ENCODE assay signal across 17 mouse cellular contexts in the genomic region with DNA sequence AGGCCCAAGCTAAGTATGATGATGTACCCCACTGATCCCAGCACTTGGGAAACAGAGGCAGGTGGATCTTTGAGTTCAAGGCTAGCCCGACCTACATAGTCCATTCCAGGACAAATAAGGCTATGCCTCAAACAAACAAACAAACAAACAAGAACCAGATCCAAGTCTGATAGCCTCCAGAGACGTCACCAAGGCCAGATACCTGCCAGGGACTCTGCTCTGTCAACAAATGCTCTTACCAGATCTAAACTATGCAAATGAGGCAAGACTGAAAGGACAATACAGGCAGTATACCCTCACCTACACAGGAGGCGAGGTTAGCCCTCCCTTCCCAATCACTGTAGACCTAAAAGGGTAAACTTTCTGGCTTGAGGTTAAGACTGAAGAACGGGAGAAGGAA.
"Had no signal": no experiment of that assay in that cellular context is flagged by ENCODE, and none has a peak within 500 bp of the region (broad histone marks: within the 10 kb centered on the region; RNA-seq: fewer than 3 reads in every experiment).

No protein-coding gene starts in this region.

- H3K9ac ChIP-seq: neural tube, embryonic 12.5 days; neural tube, embryonic 13.5 days; neural tube, embryonic 15.5 days; stomach, embryonic 15.5 days had no signal

- H3K4me3 ChIP-seq: neural tube, embryonic 12.5 days; neural tube, embryonic 13.5 days; neural tube, embryonic 15.5 days; stomach, embryonic 15.5 days had no signal

- DNase-seq: retina, postnatal 1 day; right cerebral cortex, adult 18-20 months; right cerebral cortex, postnatal 14 days; right cerebral cortex, postnatal 25 days; right cerebral cortex, postnatal 4 days; spleen, adult 18-20 months; thymus, adult 18-20 months; thymus, adult 2 months; thymus, postnatal 14 days; thymus, postnatal 25 days; thymus, postnatal 36 days; thymus, postnatal 4 days had no signal

- H3K9me3 ChIP-seq: neural tube, embryonic 12.5 days; neural tube, embryonic 13.5 days; neural tube, embryonic 15.5 days; stomach, embryonic 15.5 days had no signal

- H3K27ac ChIP-seq: neural tube, embryonic 12.5 days; neural tube, embryonic 13.5 days; neural tube, embryonic 15.5 days; stomach, embryonic 15.5 days; stomach, postnatal 0 days had no signal

- H3K4me1 ChIP-seq: stomach, embryonic 15.5 days had no signal

- H3K36me3 ChIP-seq: neural tube, embryonic 12.5 days; neural tube, embryonic 13.5 days; neural tube, embryonic 15.5 days; stomach, embryonic 15.5 days had no signal

- H3K27me3 ChIP-seq: neural tube, embryonic 12.5 days; neural tube, embryonic 13.5 days; neural tube, embryonic 15.5 days; stomach, embryonic 15.5 days had no signal

- H3K4me2 ChIP-seq: neural tube, embryonic 12.5 days; neural tube, embryonic 13.5 days; neural tube, embryonic 15.5 days; stomach, embryonic 15.5 days had no signal
